Mouse (Mus musculus): ENCODE data around the gene Tbx15.

Gene Tbx15

DNA sequence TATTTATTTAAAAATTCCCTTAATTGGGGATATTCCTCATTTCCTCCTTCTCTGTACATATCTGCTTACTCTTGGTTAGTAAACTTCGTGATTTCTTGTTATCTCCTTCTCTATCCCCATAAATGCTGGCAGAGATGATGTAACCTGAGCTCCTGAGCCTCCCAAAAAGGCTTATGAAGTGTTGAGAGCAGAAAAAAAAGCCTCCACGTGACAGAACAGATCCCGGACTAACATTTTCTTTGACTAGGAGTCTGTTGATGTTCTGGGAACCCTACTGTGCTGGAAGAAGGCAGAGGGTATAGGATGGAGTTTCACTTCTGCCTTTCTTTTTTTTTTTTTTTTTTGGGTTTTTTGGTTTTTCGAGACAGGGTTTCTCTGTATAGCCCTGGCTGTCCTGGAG is 146.9 kb downstream of the Tbx15 start:
- DNase-seq (ENCODE audit: low spot score), result no peak

Measured in adipocyte (in vitro differentiated cells).